Mouse (Mus musculus) forebrain, embryonic 11.5 days (tissue): ENCODE results near the gene Muc1. TPM values are rescaled to one million over a fixed set of nuclear protein-coding genes. Genes with fewer than 3 reads are reported as not detected.

ENCODE experiments used
- ATAC-seq: fragments of 200-750 bp; cut with Nextera tagmentation; replicated peaks from 2 replicates; pipeline ENCODE4 v1.8.0; 2017; ENCODE audit warnings: moderate TSS enrichment; ENCODE audit not compliant: low FRiP score
- DNase-seq: peaks from one replicate; pipeline ENCODE4 v3.0.0-alpha.2; 2017; ENCODE audit warnings: low spot score
- H3K27ac ChIP-seq: fragments of 300-500 bp; sonication (generic); 2 replicates; pipeline ENCODE4 v1.5.1; 2014; ENCODE audit warnings: low read depth, low read length
- H3K27me3 ChIP-seq: fragments of 300-500 bp; sonication (generic); 2 replicates; pipeline ENCODE4 v1.6.1; 2014; ENCODE audit warnings: mild to moderate bottlenecking, low read length, mixed read lengths; ENCODE audit not compliant: control insufficient read depth, insufficient read depth
- H3K36me3 ChIP-seq: fragments of 300-500 bp; sonication (generic); 2 replicates; pipeline ENCODE4 v1.6.1; 2014; ENCODE audit warnings: mild to moderate bottlenecking, low read length, moderate library complexity, mixed read lengths; ENCODE audit not compliant: control insufficient read depth, insufficient read depth
- H3K4me1 ChIP-seq: fragments of 300-500 bp; sonication (generic); replicated peaks from 2 replicates; pipeline ENCODE4 v1.6.1; 2014; ENCODE audit warnings: low read length, mixed read lengths; ENCODE audit not compliant: control insufficient read depth, insufficient read depth
- H3K4me2 ChIP-seq: fragments of 300-500 bp; sonication (generic); 2 replicates; pipeline ENCODE4 v1.6.1; 2014; ENCODE audit warnings: low read depth, mild to moderate bottlenecking, low read length, moderate library complexity, mixed read lengths; ENCODE audit not compliant: severe bottlenecking
- H3K4me3 ChIP-seq: fragments of 300-500 bp; sonication (generic); 2 replicates; pipeline ENCODE4 v1.5.1; 2014; ENCODE audit warnings: low read depth, low read length
- H3K9ac ChIP-seq: fragments of 300-500 bp; sonication (generic); 2 replicates; pipeline ENCODE4 v1.6.1; 2014; ENCODE audit warnings: low read length
- H3K9me3 ChIP-seq: fragments of 300-500 bp; sonication (generic); 2 replicates; pipeline ENCODE4 v1.6.1; 2016; ENCODE audit warnings: low read length, mixed read lengths; ENCODE audit not compliant: control insufficient read depth
- WGBS: fragments of 180-500 bp; shearing (Covaris S2); extraction: QIAGEN DNeasy Blood & Tissue Kit; methylation state at CpG from one replicate; pipeline ENCODE4 v1.1.7; 2014; 5-methylcytosine and 5-hydroxymethylcytosine counted together
- polyA plus RNA-seq: library from polyadenylated mRNA; unstranded; fragments of >200 nt; fragmentation: Nextera tagmentation; extraction: Ambion mirVana; gene quantifications from 2 replicates; pipeline ENCODE4 v1.2.1, GENCODE M21; 2014

Muc1 gene
- polyA plus RNA-seq, 1 experiment from 2014 or later, result 2.0 TPM

- Histone ChIP-seq H3K27ac (no peak overlapping the region), H3K4me1 (peaks cover 11% of the 10 kb centered on the region)
- 90% methylated on average over 8 of the region's 8 CpGs for WGBS
These were observed 38.4 kb upstream of the Muc1 start for GRCm38 (mm10) chr3:89190436-89190835.

GRCm38 (mm10) chr3:89193351-89193750 lies 35.5 kb upstream of the Muc1 start:
- no peaks in the 10 kb centered on the region for H3K36me3 ChIP-seq
- H3K4me3 ChIP-seq, result no peak overlapping the region
- H3K27me3 ChIP-seq, result no peaks in the 10 kb centered on the region
- no peak overlapping the region for H3K27ac ChIP-seq
- H3K9ac ChIP-seq, result no peak overlapping the region
- DNase-seq (no peak), ATAC-seq (no peak)
- H3K4me2 ChIP-seq, result no peak overlapping the region
- no peaks in the 10 kb centered on the region for H3K9me3 ChIP-seq
- 81% methylated on average over 1 of the region's 1 CpGs for WGBS
- H3K4me1 ChIP-seq, result peaks cover 2% of the 10 kb centered on the region

More at GRCm38 (mm10) chr3:89190436-89190835, 38.4 kb upstream of the Muc1 start:
- Histone ChIP-seq H3K9ac (no peak overlapping the region), H3K27me3 (no peaks in the 10 kb centered on the region), H3K4me2 (no peak overlapping the region), H3K4me3 (no peak overlapping the region), H3K36me3 (no peaks in the 10 kb centered on the region), H3K9me3 (no peaks in the 10 kb centered on the region)
- ATAC-seq (no peak), DNase-seq (no peak)

GRCm38 (mm10) chr3:89193853-89194252 lies 35.0 kb upstream of the Muc1 start:
- no peak for DNase-seq
- Histone ChIP-seq H3K36me3 (no peaks in the 10 kb centered on the region), H3K4me3 (no peak overlapping the region), H3K4me1 (peaks cover 2% of the 10 kb centered on the region), H3K9ac (no peak overlapping the region), H3K9me3 (no peaks in the 10 kb centered on the region), H3K4me2 (no peak overlapping the region), H3K27me3 (no peaks in the 10 kb centered on the region), H3K27ac (no peak overlapping the region)
- no peak for ATAC-seq
- 84% methylated on average over 2 of the region's 2 CpGs for WGBS

- 8% methylated on average over 33 of the region's 33 CpGs for WGBS
- no peaks in the 10 kb centered on the region for H3K9me3 ChIP-seq
- peak overlapping the region; percentile 58 for H3K4me2 ChIP-seq
- H3K4me3 ChIP-seq, result peak overlapping the region; percentile 29
- ATAC-seq, result peak; percentile 96
- no peaks in the 10 kb centered on the region for H3K27me3 ChIP-seq
- peak overlapping the region; percentile 61 for H3K9ac ChIP-seq
- peaks cover 2% of the 10 kb centered on the region for H3K4me1 ChIP-seq
- H3K36me3 ChIP-seq, result no peaks in the 10 kb centered on the region
- DNase-seq, result peak; percentile 97
- H3K27ac ChIP-seq, result peak overlapping the region; percentile 65; the same call in 1 of the 2 replicates
These were observed 32.6 kb upstream of the Muc1 start for GRCm38 (mm10) chr3:89195979-89196877.

- Histone ChIP-seq H3K4me3 (no peak overlapping the region), H3K27ac (no peak overlapping the region), H3K4me1 (peaks cover 6% of the 10 kb centered on the region), H3K27me3 (no peaks in the 10 kb centered on the region), H3K9me3 (no peaks in the 10 kb centered on the region), H3K4me2 (no peak overlapping the region), H3K36me3 (no peaks in the 10 kb centered on the region), H3K9ac (no peak overlapping the region)
- no peak for DNase-seq
- ATAC-seq, result no peak
- 86% methylated on average over 3 of the region's 3 CpGs for WGBS
These were observed 29.0 kb upstream of the Muc1 start for GRCm38 (mm10) chr3:89199839-89200238.

GRCm38 (mm10) chr3:89202253-89203141 lies 26.4 kb upstream of the Muc1 start, which contains the start of gene Gba:
Gene Gba (plus strand): TSS chr3:89202928.
- H3K36me3 ChIP-seq, result no peaks in the 10 kb centered on the region; the same call in 1 of the 2 replicates
- H3K4me2 ChIP-seq, result peak within 1 kb of the TSS; percentile 60
- no peaks in the 10 kb centered on the region for H3K27me3 ChIP-seq
- peak within 1 kb of the TSS; percentile 43 for H3K4me3 ChIP-seq
- H3K9me3 ChIP-seq, result no peaks in the 10 kb centered on the region
- ATAC-seq (peak; percentile 86), DNase-seq (peak; percentile 88)
- H3K27ac ChIP-seq, result no peak within 1 kb of the TSS
- peak within 1 kb of the TSS; percentile 52 for H3K9ac ChIP-seq
- peaks cover 4% of the 10 kb centered on the region for H3K4me1 ChIP-seq
- 29% methylated on average over 13 of the region's 13 CpGs for WGBS

- Histone ChIP-seq H3K4me1 (peaks cover 4% of the 10 kb centered on the region), H3K9ac (peak overlapping the region; percentile 52), H3K27me3 (no peaks in the 10 kb centered on the region), H3K36me3 (no peaks in the 10 kb centered on the region; the same call in 1 of the 2 replicates), H3K4me2 (peak overlapping the region; percentile 60), H3K4me3 (peak overlapping the region; percentile 43), H3K9me3 (no peaks in the 10 kb centered on the region), H3K27ac (no peak overlapping the region)
- DNase-seq, result peak; percentile 43
- ATAC-seq, result peak; percentile 13; the same call in 1 of the 2 replicates
- 39% methylated on average over 5 of the region's 5 CpGs for WGBS
These were observed 25.7 kb upstream of the Muc1 start for GRCm38 (mm10) chr3:89203142-89203514.

GRCm38 (mm10) chr3:89206079-89206478 lies 22.8 kb upstream of the Muc1 start:
- Histone ChIP-seq H3K4me1 (peaks cover 4% of the 10 kb centered on the region), H3K4me3 (no peak overlapping the region), H3K9me3 (no peaks in the 10 kb centered on the region), H3K27ac (no peak overlapping the region), H3K4me2 (no peak overlapping the region), H3K9ac (no peak overlapping the region), H3K27me3 (no peaks in the 10 kb centered on the region), H3K36me3 (no peaks in the 10 kb centered on the region; the same call in 1 of the 2 replicates)
- ATAC-seq (no peak), DNase-seq (peak; percentile 43)
- 94% methylated on average over 7 of the region's 7 CpGs for WGBS
